Mouse (Mus musculus): ENCODE results near the gene Eif4a1. TPM values are rescaled to one million over a fixed set of nuclear protein-coding genes. Genes with fewer than 3 reads are reported as not detected.
A peak's percentile ranks its signal among the peaks of the same experiment; 100 is the strongest.
"Not testable (repeated sequence)": the region's sequence is repeated elsewhere in the genome, so short reads cannot be mapped to it uniquely, and the experiment has no call there.

The Eif4a1 gene
- total RNA-seq, 2 experiments from 2014 or later = 230 to 233 TPM

DNA sequence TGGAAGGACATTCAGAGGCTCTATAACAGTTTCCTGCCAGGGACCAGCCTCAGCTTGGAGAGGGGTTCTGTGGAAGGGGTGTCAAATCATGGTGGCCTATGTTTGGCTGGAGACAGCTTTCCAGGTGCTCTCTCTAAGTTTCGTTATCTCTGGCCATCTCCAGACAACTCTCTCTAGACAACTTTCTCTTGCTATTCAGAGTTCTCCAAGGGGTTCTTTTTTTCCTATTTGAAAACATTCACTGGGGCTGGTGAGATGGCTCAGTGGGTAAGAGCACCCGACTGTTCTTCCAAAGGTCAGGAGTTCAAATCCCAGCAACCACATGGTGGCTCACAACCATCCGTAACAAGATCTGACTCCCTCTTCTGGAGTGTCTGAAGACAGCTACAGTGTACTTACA lies 31.2 kb upstream of the Eif4a1 start:
- ATAC-seq (replicated peaks; ENCODE audit: low FRiP score, poor library complexity, severe bottlenecking) = not testable (repeated sequence)

DNA sequence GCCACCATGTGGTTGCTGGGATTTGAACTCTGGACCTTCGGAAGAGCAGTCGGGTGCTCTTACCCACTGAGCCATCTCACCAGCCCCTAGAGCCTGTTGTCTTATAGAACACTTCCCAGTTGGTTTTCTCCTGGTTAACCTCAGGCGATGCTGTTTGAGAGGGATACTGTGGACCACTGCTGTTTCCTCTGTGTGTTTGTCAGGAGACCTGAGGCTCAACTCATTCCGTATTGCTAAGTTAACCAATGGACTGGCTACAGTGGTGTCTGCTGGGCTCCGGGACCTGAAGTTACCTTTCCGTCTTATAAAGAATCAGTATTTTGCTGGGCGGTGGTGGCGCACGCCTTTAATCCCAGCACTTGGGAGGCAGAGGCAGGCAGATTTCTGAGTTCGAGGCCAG lies 30.7 kb upstream of the Eif4a1 start:
- not testable (repeated sequence) for ATAC-seq (replicated peaks; ENCODE audit: low FRiP score, poor library complexity, severe bottlenecking)

GRCm38 (mm10) chr11:69699595-69699994 lies 27.4 kb upstream of the Eif4a1 start:
- ATAC-seq (replicated peaks; ENCODE audit: low FRiP score, poor library complexity, severe bottlenecking) = no peak

GRCm38 (mm10) chr11:69698574-69698973 lies 26.4 kb upstream of the Eif4a1 start:
- no peak for ATAC-seq (replicated peaks; ENCODE audit: low FRiP score, poor library complexity, severe bottlenecking)

DNA sequence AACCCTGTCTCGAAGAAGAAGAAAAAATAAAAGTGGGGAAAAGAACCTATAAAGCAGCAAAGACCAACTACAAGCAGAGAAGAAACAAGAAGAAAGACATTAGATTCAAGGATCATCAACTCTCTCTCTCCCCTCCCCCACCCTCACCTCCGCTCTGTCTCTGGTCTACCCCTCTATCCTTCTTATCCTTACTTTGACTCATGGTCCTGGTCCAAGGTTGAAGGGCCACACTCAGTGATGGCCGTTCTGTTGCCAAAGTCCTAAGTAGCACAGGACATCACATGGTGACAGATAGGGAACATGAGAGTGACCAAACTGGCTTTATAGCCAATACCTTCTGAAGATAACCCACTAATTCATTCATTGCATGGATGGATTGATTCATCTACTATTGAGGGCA lies 25.2 kb upstream of the Eif4a1 start:
- no peak for ATAC-seq (replicated peaks; ENCODE audit: low FRiP score, poor library complexity, severe bottlenecking)

- ATAC-seq (replicated peaks; ENCODE audit: low FRiP score, poor library complexity, severe bottlenecking) = no peak
Observed at GRCm38 (mm10) chr11:69695361-69696181, 23.3 kb upstream of the Eif4a1 start, which contains the start of the genes Tnfsf12 and Tnfsfm13. Gene Tnfsf12 (minus strand): TSS chr11:69695849. Gene Tnfsfm13 (minus strand): TSS chr11:69696098.

GRCm38 (mm10) chr11:69695046-69695360 lies 22.8 kb upstream of the Eif4a1 start:
- ATAC-seq (replicated peaks; ENCODE audit: low FRiP score, poor library complexity, severe bottlenecking) = no peak

DNA sequence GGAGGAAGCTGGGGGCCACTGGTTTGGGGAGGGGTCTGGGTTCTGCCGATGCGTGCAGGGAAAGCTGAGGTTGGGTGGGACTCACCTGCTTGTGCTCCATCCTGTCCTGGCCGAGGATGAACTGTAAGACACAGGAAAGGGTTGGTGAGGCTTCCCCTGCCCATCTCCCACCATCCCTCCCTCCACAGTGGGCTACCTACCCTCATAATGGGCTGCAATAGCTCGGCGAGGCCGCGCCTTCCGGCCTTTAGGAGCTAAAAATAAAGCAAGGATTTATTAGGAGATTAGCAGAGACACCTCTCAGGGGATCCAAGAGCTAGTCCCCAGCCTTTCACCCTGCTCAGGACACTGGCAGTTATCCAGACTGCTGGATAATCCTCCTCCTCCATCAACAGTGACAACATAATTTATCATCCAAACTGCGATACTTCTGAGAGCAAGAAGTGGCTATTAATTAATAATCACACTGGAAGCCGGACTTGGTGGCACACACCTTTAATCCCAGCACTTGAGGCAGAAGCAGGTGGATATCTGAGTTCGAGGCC lies 21.3 kb upstream of the Eif4a1 start:
- no peak for ATAC-seq (replicated peaks; ENCODE audit: low FRiP score, poor library complexity, severe bottlenecking)

DNA sequence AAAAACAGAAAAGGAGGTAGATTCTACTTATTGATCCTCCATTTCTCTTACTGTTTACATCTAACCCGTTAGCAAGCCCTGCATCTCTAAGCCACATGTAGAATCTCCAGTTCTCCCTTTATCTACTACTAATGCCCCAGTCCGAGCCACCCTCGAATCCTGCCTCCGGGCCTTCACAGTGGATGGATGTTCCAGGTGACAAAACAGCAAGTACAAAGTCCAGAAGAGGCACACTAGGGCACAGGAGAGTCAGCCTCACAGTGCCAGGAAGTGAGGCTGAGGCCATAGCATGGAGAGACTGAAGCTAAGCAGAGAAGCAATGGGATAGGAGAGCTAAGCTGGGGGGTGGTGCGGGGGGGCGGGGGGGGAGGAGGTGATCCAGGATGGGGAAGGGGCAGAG lies 20.6 kb upstream of the Eif4a1 start:
- no peak for ATAC-seq (replicated peaks; ENCODE audit: low FRiP score, poor library complexity, severe bottlenecking)

GRCm38 (mm10) chr11:69692196-69692811 lies 20.1 kb upstream of the Eif4a1 start:
- no peak for ATAC-seq (replicated peaks; ENCODE audit: low FRiP score, poor library complexity, severe bottlenecking)

DNA sequence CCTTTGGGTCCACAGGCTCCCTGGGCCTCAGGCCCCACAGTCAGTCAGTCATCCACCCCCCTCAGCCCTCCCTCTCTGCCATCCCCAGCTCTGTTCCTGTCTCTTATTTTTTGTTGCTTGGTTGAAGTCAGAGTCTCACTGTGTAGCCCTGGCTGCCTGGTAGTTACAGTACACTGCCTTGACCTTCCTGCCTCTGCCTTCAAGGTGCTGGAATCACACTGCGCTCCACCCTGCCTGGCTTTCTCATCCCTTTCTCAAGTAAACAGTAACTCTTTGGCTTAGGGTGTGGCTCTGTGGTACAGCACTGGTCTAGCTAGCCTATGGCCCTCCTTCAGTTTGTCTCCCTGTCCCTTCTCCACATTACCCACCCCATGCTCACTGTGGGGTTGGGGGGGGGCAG lies 17.7 kb upstream of the Eif4a1 start:
- no peak for ATAC-seq (replicated peaks; ENCODE audit: low FRiP score, poor library complexity, severe bottlenecking)

DNA sequence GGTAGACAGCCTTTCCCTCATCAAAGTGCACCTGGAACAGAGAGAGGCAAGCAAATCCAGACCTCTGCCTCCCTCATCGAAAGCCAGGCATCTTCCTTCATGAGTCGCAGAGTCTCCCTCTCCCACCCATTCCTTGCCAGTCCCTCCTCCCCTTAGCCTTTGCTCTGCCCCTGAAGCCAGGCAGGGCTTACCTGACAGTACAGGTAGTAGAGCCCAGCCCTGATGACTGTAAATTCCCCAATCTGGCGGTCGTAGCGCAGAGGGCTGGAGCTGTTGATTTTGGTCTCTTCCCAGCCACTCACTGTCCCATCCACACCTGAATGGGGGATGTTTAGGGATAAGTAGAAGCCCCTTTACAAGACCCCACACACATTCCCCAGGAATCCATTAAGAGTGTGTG lies 14.8 kb upstream of the Eif4a1 start:
- ATAC-seq (replicated peaks; ENCODE audit: low FRiP score, poor library complexity, severe bottlenecking) = no peak

GRCm38 (mm10) chr11:69686377-69686776 lies 14.2 kb upstream of the Eif4a1 start:
- no peak for ATAC-seq (replicated peaks; ENCODE audit: low FRiP score, poor library complexity, severe bottlenecking)

GRCm38 (mm10) chr11:69685526-69686148 lies 13.4 kb upstream of the Eif4a1 start, which contains the start of gene Tnfsf13:
Gene Tnfsf13 (minus strand): TSS chr11:69685784.
- peak; percentile 22; the same call in 1 of the 2 replicates for ATAC-seq (replicated peaks; ENCODE audit: low FRiP score, poor library complexity, severe bottlenecking)

- no peak for ATAC-seq (replicated peaks; ENCODE audit: low FRiP score, poor library complexity, severe bottlenecking)
Observed at GRCm38 (mm10) chr11:69684936-69685335, 12.7 kb upstream of the Eif4a1 start.

GRCm38 (mm10) chr11:69684128-69684745 lies 12.0 kb upstream of the Eif4a1 start:
- ATAC-seq (replicated peaks; ENCODE audit: low FRiP score, poor library complexity, severe bottlenecking) = no peak

DNA sequence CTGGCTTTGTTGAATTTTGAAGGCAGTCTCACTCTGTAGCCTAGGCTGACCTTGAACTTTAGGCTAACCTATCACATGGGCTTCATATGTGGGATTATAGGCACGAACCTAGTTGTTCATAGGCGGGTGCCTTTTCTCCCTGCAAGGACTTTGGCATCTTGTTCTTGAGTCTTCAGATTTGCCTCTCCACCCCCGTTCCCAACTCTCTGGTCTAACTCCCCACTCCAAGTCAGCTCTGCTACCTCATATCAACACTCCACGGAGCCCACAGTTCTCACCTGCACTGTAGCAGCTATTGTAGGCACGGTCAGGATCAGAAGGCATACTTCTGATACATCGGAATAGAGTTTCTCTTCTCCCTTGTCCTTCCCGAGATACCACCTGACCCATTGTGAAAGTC lies 11.4 kb upstream of the Eif4a1 start:
- no peak for ATAC-seq (replicated peaks; ENCODE audit: low FRiP score, poor library complexity, severe bottlenecking)

GRCm38 (mm10) chr11:69682840-69683533 lies 10.8 kb upstream of the Eif4a1 start:
- ATAC-seq (replicated peaks; ENCODE audit: low FRiP score, poor library complexity, severe bottlenecking) = peak; percentile 65

DNA sequence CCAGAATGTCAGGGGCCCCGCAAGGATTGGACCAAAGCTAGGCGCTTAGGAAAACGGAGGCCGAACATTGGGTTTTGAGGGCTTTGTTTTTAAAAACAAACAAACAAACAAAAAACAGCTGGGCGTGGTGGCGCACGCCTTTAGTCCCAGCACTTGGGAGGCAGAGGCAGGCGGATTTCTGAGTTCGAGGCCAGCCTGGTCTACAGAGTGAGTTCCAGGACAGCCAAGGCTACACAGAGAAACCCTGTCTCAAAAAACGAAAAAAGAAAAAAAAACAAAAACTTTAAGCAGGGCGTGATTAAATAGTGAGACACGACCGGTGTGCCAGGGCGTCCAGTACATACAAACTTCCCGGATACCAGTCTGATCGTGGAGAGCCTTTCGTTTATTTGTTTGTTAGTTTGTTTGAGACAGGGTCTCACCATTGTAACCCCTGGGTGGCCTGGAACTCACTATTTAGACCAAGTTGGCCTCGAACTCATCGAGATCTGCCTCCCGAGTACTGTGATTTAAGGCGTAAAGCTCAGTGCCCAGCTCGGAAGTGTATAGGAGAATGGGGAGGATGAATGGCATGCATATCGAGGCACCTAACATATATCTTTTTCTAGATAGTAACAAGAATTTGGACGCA lies 10.1 kb upstream of the Eif4a1 start:
- ATAC-seq (replicated peaks; ENCODE audit: low FRiP score, poor library complexity, severe bottlenecking) = peak; percentile 3; the same call in 1 of the 2 replicates
